Mouse (Mus musculus) ES-E14 (cell line): Measurements from ENCODE around the gene Suox.

Experiments used
- CHD2 ChIP-seq: IDR thresholded peaks from 2 replicates; pipeline ENCODE4 v1.6.1; 2014; ENCODE audit warnings: mild to moderate bottlenecking, low read depth, low read length, inconsistent platforms
- HCFC1 ChIP-seq: IDR thresholded peaks from 2 replicates; pipeline ENCODE4 v1.6.1; 2012; ENCODE audit warnings: low read length, inconsistent platforms, borderline replicate concordance; ENCODE audit not compliant: insufficient read depth
- MAFK ChIP-seq: IDR thresholded peaks from 2 replicates; pipeline ENCODE4 v1.6.1; 2014; ENCODE audit warnings: mild to moderate bottlenecking, low read depth, low read length, inconsistent platforms; ENCODE audit not compliant: insufficient read depth
- ZC3H11A ChIP-seq: IDR thresholded peaks from 2 replicates; pipeline ENCODE4 v1.6.1; 2012; ENCODE audit warnings: low read depth, mild to moderate bottlenecking, inconsistent platforms, low read length, borderline replicate concordance

GRCm38 (mm10) chr10:128664808-128665207 is 9.1 kb downstream of the Suox start:
- TF ChIP-seq ZC3H11A = no peak
- TF ChIP-seq HCFC1 = no peak
- no peak for TF ChIP-seq MAFK
- TF ChIP-seq CHD2 = no peak
